Mouse (Mus musculus) stomach, embryonic 14.5 days (tissue): Measurements from ENCODE around the gene Gm10840. TPM values are rescaled to one million over a fixed set of nuclear protein-coding genes. Genes with fewer than 3 reads are reported as not detected.
"Not testable (repeated sequence)": the region's sequence is repeated elsewhere in the genome, so short reads cannot be mapped to it uniquely, and the experiment has no call there.

Experiments
- ATAC-seq: fragments of 200-750 bp; cut with Nextera tagmentation; 2 replicates; pipeline ENCODE4 v1.8.0; 2017; ENCODE audit warnings: low read depth, moderate TSS enrichment; ENCODE audit not compliant: insufficient number of reproducible peaks, insufficient read depth, low FRiP score
- H3K27ac ChIP-seq: fragments of 300-500 bp; sonication (generic); 2 replicates; pipeline ENCODE4 v1.5.1; 2014; ENCODE audit warnings: mild to moderate bottlenecking, low read length, moderate library complexity, mixed read lengths
- H3K27me3 ChIP-seq: fragments of 300-500 bp; sonication (generic); 2 replicates; pipeline ENCODE4 v1.6.1; 2014; ENCODE audit warnings: low read length, control low read depth, mixed read lengths; ENCODE audit not compliant: control insufficient read depth, insufficient read depth
- H3K36me3 ChIP-seq: fragments of 300-500 bp; sonication (generic); 2 replicates; pipeline ENCODE4 v1.6.1; 2014; ENCODE audit warnings: mild to moderate bottlenecking, control low read depth, low read length, moderate library complexity, mixed read lengths; ENCODE audit not compliant: control insufficient read depth, insufficient read depth
- H3K4me1 ChIP-seq: fragments of 300-500 bp; sonication (generic); 2 replicates; pipeline ENCODE4 v1.6.1; 2014; ENCODE audit warnings: low read length, control low read depth, mixed read lengths; ENCODE audit not compliant: control insufficient read depth, insufficient read depth
- H3K4me2 ChIP-seq: fragments of 300-500 bp; sonication (generic); replicated peaks from 2 replicates; pipeline ENCODE4 v1.6.1; 2014; ENCODE audit warnings: low read depth, low read length, control low read depth
- H3K4me3 ChIP-seq: fragments of 300-500 bp; sonication (generic); 2 replicates; pipeline ENCODE4 v1.5.1; 2014; ENCODE audit warnings: low read depth, low read length, control low read depth
- H3K9ac ChIP-seq: fragments of 300-500 bp; sonication (generic); replicated peaks from 2 replicates; pipeline ENCODE4 v1.6.1; 2014; ENCODE audit warnings: low read depth, mild to moderate bottlenecking, control low read depth, low read length, moderate library complexity, mixed read lengths
- H3K9me3 ChIP-seq: fragments of 300-500 bp; sonication (generic); 2 replicates; pipeline ENCODE4 v1.6.1; 2016; ENCODE audit warnings: low read depth, low read length, control low read depth; ENCODE audit not compliant: control insufficient read depth
- WGBS: fragments of 180-500 bp; shearing (Covaris S2); extraction: QIAGEN DNeasy Blood & Tissue Kit; methylation state at CpG from one replicate; pipeline ENCODE4 v1.1.7; 2014; 5-methylcytosine and 5-hydroxymethylcytosine counted together
- polyA plus RNA-seq: library from polyadenylated mRNA; unstranded; fragments of >200 nt; fragmentation: Nextera tagmentation; extraction: Ambion mirVana; gene quantifications from 2 replicates; pipeline ENCODE4 v1.2.1, GENCODE M21; 2014

Gm10840 gene
- polyA plus RNA-seq, 1 experiment from 2014 or later, result not detected

GRCm38 (mm10) chr11:106194891-106195290 is 34.2 kb downstream of the Gm10840 start:
- Histone ChIP-seq H3K27me3 (no peaks in the 10 kb centered on the region), H3K27ac (no peak overlapping the region), H3K9me3 (no peaks in the 10 kb centered on the region), H3K9ac (no peak overlapping the region), H3K36me3 (peaks cover 15% of the 10 kb centered on the region), H3K4me3 (no peak overlapping the region), H3K4me1 (peaks cover 3% of the 10 kb centered on the region; the same call in 1 of the 2 replicates), H3K4me2 (no peak overlapping the region)
- ATAC-seq, result no peak
- WGBS, result 94% methylated on average over 7 of the region's 7 CpGs

DNA sequence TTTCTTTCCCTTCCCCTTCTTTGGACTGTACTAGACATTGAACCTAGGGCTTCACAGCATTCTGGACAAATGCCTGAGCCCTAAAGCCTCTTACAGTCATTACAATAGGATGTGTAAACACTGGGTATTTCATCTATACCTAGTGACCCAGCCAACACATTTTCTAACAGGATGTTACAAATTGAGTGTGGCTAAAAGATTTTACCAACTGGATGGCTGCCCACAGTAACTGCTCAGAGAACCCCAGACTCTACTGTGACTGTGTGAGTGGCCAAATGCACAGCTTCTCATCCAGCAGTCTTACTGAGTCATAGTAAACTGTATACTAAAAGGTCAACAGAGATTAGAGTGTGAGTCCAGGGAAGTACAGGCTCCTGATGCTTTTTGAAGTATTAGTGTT is 34.7 kb downstream of the Gm10840 start:
- no peak overlapping the region for H3K9ac ChIP-seq
- H3K27ac ChIP-seq, result no peak overlapping the region
- H3K27me3 ChIP-seq, result no peaks in the 10 kb centered on the region
- H3K9me3 ChIP-seq, result no peaks in the 10 kb centered on the region
- no peak overlapping the region for H3K4me2 ChIP-seq
- peaks cover 15% of the 10 kb centered on the region for H3K36me3 ChIP-seq
- H3K4me3 ChIP-seq, result no peak overlapping the region
- no peak for ATAC-seq
- peaks cover 3% of the 10 kb centered on the region; the same call in 1 of the 2 replicates for H3K4me1 ChIP-seq

DNA sequence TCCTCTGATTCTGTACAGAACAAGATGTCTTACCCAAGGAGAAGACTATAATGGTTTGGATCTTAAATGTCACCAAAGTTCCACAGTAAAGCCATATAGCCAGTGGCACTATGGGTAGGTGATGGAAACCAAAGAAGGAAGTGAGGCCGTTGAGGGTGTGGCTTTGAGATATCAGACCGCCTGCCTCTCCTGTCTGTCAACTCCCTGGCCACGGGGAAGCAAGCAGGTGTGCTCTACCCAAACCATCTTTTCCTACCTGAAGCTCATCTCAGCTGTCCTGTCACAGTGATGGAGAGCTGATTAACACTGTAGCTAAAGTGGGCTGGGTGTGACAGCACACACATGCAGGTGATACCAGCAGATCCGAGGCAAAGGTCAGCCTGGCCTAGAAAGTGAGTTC is 37.6 kb downstream of the Gm10840 start:
- Histone ChIP-seq H3K27ac (no peak overlapping the region), H3K4me2 (no peak overlapping the region), H3K9ac (no peak overlapping the region), H3K36me3 (peaks cover 40% of the 10 kb centered on the region), H3K9me3 (no peaks in the 10 kb centered on the region), H3K4me3 (no peak overlapping the region), H3K4me1 (peaks cover 3% of the 10 kb centered on the region; the same call in 1 of the 2 replicates), H3K27me3 (no peaks in the 10 kb centered on the region)
- WGBS, result 74% methylated on average over 4 of the region's 4 CpGs
- ATAC-seq, result no peak

DNA sequence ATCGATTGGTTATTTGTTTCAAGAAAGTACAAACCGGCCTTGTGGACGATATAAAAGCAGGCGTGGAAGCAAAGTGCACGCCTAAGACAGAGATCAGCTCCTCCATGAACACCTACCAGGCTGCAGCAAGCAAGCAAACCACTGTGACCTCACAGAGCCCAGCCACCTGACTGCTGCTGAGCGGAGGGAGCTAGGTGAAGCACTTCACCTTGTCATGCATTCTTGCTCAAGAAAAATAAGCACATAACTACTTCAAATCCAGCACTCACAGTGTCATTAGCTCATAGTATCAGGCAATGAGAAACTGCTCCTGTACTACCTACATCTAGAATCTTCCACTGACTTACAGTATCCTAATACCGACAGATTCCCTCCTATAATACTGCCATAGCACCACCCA is 39.3 kb downstream of the Gm10840 start:
- H3K4me1 ChIP-seq, H3K4me3 ChIP-seq, ATAC-seq, H3K4me2 ChIP-seq, H3K9me3 ChIP-seq, H3K27ac ChIP-seq, H3K9ac ChIP-seq, H3K27me3 ChIP-seq: not testable (repeated sequence)
- WGBS, result 91% methylated on average over 7 of the region's 7 CpGs
- H3K36me3 ChIP-seq, result peaks cover 54% of the 10 kb centered on the region

DNA sequence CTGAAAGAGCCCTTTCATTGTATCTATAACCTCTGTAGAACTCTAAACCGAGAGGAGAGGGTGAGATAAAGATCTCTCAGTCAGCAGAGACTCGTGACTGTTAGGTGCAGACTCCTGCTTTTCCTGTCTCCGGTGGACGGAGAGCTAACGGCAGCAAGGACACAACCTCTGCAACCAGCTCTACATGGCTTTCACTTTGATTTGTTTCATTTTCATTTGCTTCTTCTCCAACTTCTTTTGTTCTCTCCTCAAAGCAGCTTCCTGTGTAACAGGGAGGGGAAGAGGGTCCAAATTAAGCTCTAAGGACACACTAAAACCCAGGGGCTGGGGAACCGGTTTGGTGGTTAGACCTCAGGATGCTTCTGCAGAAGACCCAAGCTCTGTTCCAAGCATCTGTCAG is 40.1 kb downstream of the Gm10840 start:
- no peak overlapping the region for H3K27ac ChIP-seq
- 79% methylated on average over 6 of the region's 6 CpGs for WGBS
- H3K4me3 ChIP-seq, result no peak overlapping the region
- ATAC-seq, result no peak
- no peak overlapping the region for H3K9ac ChIP-seq
- no peak overlapping the region for H3K4me2 ChIP-seq
- H3K4me1 ChIP-seq, result no peaks in the 10 kb centered on the region
- H3K9me3 ChIP-seq, result no peaks in the 10 kb centered on the region
- H3K36me3 ChIP-seq, result peaks cover 60% of the 10 kb centered on the region
- H3K27me3 ChIP-seq, result no peaks in the 10 kb centered on the region

DNA sequence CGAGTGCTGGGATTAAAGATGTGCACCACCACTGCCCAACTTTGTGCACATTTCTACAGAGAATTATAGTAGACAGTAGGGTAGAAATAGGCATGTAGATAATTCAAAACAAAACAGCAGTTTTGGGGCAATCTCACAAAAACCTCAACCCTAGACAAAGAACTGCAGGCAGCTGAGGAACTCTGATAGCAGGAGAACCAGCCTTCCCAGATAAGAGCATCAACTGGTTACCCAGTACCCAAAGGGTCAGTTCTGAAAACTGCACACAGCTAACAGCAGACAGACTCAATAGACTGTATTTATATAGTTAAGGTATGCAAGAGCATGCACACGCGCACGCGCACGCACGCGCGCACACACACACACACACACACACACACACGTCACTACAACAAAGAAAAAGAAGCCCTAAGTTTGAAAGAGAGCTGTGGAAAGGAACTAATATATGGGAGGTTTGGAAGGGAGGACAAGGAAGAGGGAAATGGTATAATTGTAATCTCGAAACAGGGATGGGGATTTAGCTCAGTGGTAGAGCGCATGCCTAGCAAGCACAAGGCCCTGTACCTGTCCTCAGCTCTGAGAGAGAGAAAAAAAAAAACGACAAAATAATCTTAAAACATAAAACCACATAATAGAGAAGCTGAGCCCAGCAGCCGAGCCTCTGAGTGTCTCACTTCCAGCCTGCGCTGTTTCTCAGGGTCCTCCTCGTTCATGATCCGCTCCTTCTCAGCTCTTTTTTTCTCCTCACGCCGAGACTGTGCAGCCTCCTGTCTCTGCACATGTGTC is 40.9 kb downstream of the Gm10840 start:
- no peak overlapping the region for H3K9ac ChIP-seq
- no peak overlapping the region for H3K4me2 ChIP-seq
- peaks cover 65% of the 10 kb centered on the region for H3K36me3 ChIP-seq
- ATAC-seq, result no peak
- no peaks in the 10 kb centered on the region for H3K9me3 ChIP-seq
- H3K4me1 ChIP-seq, result no peaks in the 10 kb centered on the region
- no peaks in the 10 kb centered on the region for H3K27me3 ChIP-seq
- 94% methylated on average over 19 of the region's 19 CpGs for WGBS
- H3K27ac ChIP-seq, result no peak overlapping the region
- no peak overlapping the region for H3K4me3 ChIP-seq

GRCm38 (mm10) chr11:106202123-106202465 is 41.4 kb downstream of the Gm10840 start, which contains the start of gene Strada:
Gene Strada (minus strand): TSS chr11:106202168.
- WGBS, result 85% methylated on average over 5 of the region's 5 CpGs
- Histone ChIP-seq H3K27me3 (no peaks in the 10 kb centered on the region), H3K27ac (no peak within 1 kb of the TSS), H3K4me2 (no peak within 1 kb of the TSS), H3K9ac (no peak within 1 kb of the TSS), H3K4me1 (no peaks in the 10 kb centered on the region), H3K4me3 (no peak within 1 kb of the TSS), H3K36me3 (peaks cover 67% of the 10 kb centered on the region), H3K9me3 (no peaks in the 10 kb centered on the region)
- ATAC-seq, result no peak
